Mouse (Mus musculus): Measurements from ENCODE around the gene Zfp654. TPM values are rescaled to one million over a fixed set of nuclear protein-coding genes. Genes with fewer than 3 reads are reported as not detected.

Zfp654 gene
- total RNA-seq, 1 experiment = 19.4 TPM

GRCm38 (mm10) chr16:64850287-64851084 is 966 bp downstream of the Zfp654 start:
- in situ Hi-C loops (cut with MboI; ENCODE audit: low sequenced_read_pairs in 2 of 2, unreplicated experiment in 2 of 2) = no loop called here
- no peaks in the 10 kb centered on the region for H3K4me1 ChIP-seq (ENCODE audit: control insufficient read depth in 2 of 2, insufficient read depth in 2 of 2, low read length in 2 of 2, poor library complexity in 1 of 2)
- TF ChIP-seq CHD2 (IDR thresholded peaks at IDR 0.05; ENCODE audit: low read depth, low read length) = peak; percentile 27; the same call in 1 of the 2 replicates
- TF ChIP-seq ZC3H11A (IDR thresholded peaks at IDR 0.05; ENCODE audit: borderline replicate concordance, low read depth, low read length) = no peak
- TF ChIP-seq ZNF384 (IDR thresholded peaks at IDR 0.05; ENCODE audit: low read depth, low read length) = no peak
- H3K36me3 ChIP-seq (ENCODE audit: control insufficient read depth, insufficient read depth, low read length, poor library complexity, severe bottlenecking) = peaks cover 8% of the 10 kb centered on the region
- peak overlapping the region; percentile 73; the same call in 1 of the 2 replicates for H3K27ac ChIP-seq (ENCODE audit: insufficient read depth, low read depth, low read length, poor library complexity, severe bottlenecking)
- no peaks in the 10 kb centered on the region for H3K9me3 ChIP-seq (ENCODE audit: control insufficient read depth, insufficient read depth, low read depth, low read length)
- peak overlapping the region; percentile 93 for H3K9ac ChIP-seq (ENCODE audit: insufficient read depth, low read depth, low read length, poor library complexity, severe bottlenecking)
- no peak for DNase-seq (ENCODE audit: low read depth, low spot score)
- peak overlapping the region; percentile 95 to 97 for H3K4me3 ChIP-seq (ENCODE audit: insufficient read depth in 1 of 2, low read depth in 1 of 2, low read length in 2 of 2, poor library complexity in 1 of 2, severe bottlenecking in 1 of 2)

GRCm38 (mm10) chr16:64845947-64846346 is 5.5 kb downstream of the Zfp654 start:
- no peaks in the 10 kb centered on the region for H3K9me3 ChIP-seq (ENCODE audit: control insufficient read depth, insufficient read depth, low read depth, low read length)
- DNase-seq (ENCODE audit: low read depth, low spot score) = no peak
- in situ Hi-C loops (cut with MboI; ENCODE audit: low sequenced_read_pairs in 2 of 2, unreplicated experiment in 2 of 2) = no loop called here

DNA sequence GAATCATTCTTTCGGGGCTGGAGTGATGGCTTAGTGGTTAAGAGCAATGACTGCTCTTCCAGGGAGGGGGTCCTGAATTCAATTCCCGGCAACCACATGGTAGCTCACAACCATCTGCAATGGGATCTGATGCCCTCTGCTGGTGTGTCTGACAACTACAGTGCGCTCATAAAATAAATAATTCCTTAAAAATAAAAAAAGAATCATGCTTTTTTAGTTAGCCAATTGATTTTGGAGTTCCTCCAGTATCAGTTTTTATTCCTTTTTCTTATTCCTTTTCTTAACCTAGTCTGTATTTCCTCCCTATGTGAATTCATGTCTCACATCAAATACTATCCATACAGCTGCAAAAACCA is 9.1 kb downstream of the Zfp654 start:
- Histone ChIP-seq H3K9me3 (ENCODE audit: control insufficient read depth, insufficient read depth, low read depth, low read length) (no peaks in the 10 kb centered on the region), H3K4me1 (ENCODE audit: control insufficient read depth in 2 of 2, insufficient read depth in 2 of 2, low read length in 2 of 2, poor library complexity in 1 of 2) (no peaks in the 10 kb centered on the region), H3K4me3 (ENCODE audit: insufficient read depth in 1 of 2, low read depth in 1 of 2, low read length in 2 of 2, poor library complexity in 1 of 2, severe bottlenecking in 1 of 2) (no peak overlapping the region), H3K9ac (ENCODE audit: insufficient read depth, low read depth, low read length, poor library complexity, severe bottlenecking) (no peak overlapping the region), H3K27ac (ENCODE audit: insufficient read depth, low read depth, low read length, poor library complexity, severe bottlenecking) (no peak overlapping the region), H3K36me3 (ENCODE audit: control insufficient read depth, insufficient read depth, low read length, poor library complexity, severe bottlenecking) (no peaks in the 10 kb centered on the region)
- no peak for DNase-seq (ENCODE audit: low read depth, low spot score)
- TF ChIP-seq ZNF384 (IDR thresholded peaks at IDR 0.05; ENCODE audit: low read depth, low read length) (no peak), HCFC1 (IDR thresholded peaks at IDR 0.05; ENCODE audit: borderline replicate concordance, insufficient read depth, low read length) (no peak), CHD2 (IDR thresholded peaks at IDR 0.05; ENCODE audit: low read depth, low read length) (no peak), MAFK (IDR thresholded peaks at IDR 0.05; ENCODE audit: insufficient read depth, low read depth, low read length) (no peak), ZC3H11A (IDR thresholded peaks at IDR 0.05; ENCODE audit: borderline replicate concordance, low read depth, low read length) (no peak)
- in situ Hi-C loops (cut with MboI; ENCODE audit: low sequenced_read_pairs in 2 of 2, unreplicated experiment in 2 of 2) = no loop called here

More at GRCm38 (mm10) chr16:64845947-64846346, 5.5 kb downstream of the Zfp654 start:
- H3K36me3 ChIP-seq (ENCODE audit: control insufficient read depth, insufficient read depth, low read length, poor library complexity, severe bottlenecking) = no peaks in the 10 kb centered on the region
- no peak overlapping the region for H3K4me3 ChIP-seq (ENCODE audit: insufficient read depth in 1 of 2, low read depth in 1 of 2, low read length in 2 of 2, poor library complexity in 1 of 2, severe bottlenecking in 1 of 2)
- H3K9ac ChIP-seq (ENCODE audit: insufficient read depth, low read depth, low read length, poor library complexity, severe bottlenecking) = no peak overlapping the region
- no peak overlapping the region for H3K27ac ChIP-seq (ENCODE audit: insufficient read depth, low read depth, low read length, poor library complexity, severe bottlenecking)
- no peak for TF ChIP-seq CHD2 (IDR thresholded peaks at IDR 0.05; ENCODE audit: low read depth, low read length)
- TF ChIP-seq MAFK (IDR thresholded peaks at IDR 0.05; ENCODE audit: insufficient read depth, low read depth, low read length) = no peak
- no peak for TF ChIP-seq HCFC1 (IDR thresholded peaks at IDR 0.05; ENCODE audit: borderline replicate concordance, insufficient read depth, low read length)
- TF ChIP-seq ZNF384 (IDR thresholded peaks at IDR 0.05; ENCODE audit: low read depth, low read length) = no peak
- peak; percentile 48; the same call in 1 of the 2 replicates for TF ChIP-seq ZC3H11A (IDR thresholded peaks at IDR 0.05; ENCODE audit: borderline replicate concordance, low read depth, low read length)
- H3K4me1 ChIP-seq (ENCODE audit: control insufficient read depth in 2 of 2, insufficient read depth in 2 of 2, low read length in 2 of 2, poor library complexity in 1 of 2) = no peaks in the 10 kb centered on the region

DNA sequence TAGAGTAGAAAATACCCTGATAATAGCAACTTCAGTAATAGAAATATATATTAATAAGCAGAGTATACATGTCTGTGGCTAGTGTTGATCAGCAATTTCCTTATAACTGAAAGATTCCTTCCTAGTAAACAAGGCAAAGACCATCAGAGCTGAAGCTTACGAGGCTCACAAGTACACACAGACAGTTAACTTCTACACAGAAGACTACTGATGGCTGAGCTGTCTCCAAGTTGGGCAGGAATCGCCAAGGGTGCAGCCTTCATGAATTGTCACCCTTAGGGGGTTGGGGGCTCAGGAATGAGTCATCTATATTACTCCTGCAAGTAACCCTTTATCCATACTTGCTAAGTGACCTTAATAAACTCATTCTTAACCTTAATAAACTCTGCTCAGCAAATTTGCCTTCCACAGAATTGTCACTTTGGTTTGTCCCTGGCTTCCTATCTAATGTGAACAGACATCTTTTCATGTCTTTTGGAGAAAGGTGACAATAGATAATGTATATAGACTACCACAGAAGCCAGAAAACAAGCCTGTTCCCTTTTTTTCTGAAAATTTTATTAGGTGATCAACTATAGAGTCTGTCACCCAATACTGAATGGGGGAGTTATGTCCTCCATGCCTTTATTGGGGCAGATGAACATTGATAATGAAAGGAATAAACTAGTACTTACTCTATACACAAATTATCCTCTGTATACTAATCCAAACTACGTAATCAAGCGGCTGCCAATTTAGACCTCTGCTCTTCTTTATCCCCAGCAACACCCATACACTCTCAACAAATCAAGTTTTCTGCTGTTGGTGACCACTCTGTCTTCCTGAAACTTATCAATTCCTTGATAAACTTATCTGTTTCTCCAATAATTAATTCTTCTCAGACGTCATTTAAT is 9.7 kb downstream of the Zfp654 start:
- H3K4me3 ChIP-seq (ENCODE audit: insufficient read depth in 1 of 2, low read depth in 1 of 2, low read length in 2 of 2, poor library complexity in 1 of 2, severe bottlenecking in 1 of 2) = no peak overlapping the region
- TF ChIP-seq CHD2 (IDR thresholded peaks at IDR 0.05; ENCODE audit: low read depth, low read length) (no peak), ZC3H11A (IDR thresholded peaks at IDR 0.05; ENCODE audit: borderline replicate concordance, low read depth, low read length) (no peak), HCFC1 (IDR thresholded peaks at IDR 0.05; ENCODE audit: borderline replicate concordance, insufficient read depth, low read length) (no peak), MAFK (IDR thresholded peaks at IDR 0.05; ENCODE audit: insufficient read depth, low read depth, low read length) (no peak), ZNF384 (IDR thresholded peaks at IDR 0.05; ENCODE audit: low read depth, low read length) (no peak)
- in situ Hi-C loops (cut with MboI; ENCODE audit: low sequenced_read_pairs in 2 of 2, unreplicated experiment in 2 of 2) = no loop called here

More for the DNA sequence above, 9.7 kb downstream of the Zfp654 start:
- DNase-seq (ENCODE audit: low read depth, low spot score) = no peak
- Histone ChIP-seq H3K27ac (ENCODE audit: insufficient read depth, low read depth, low read length, poor library complexity, severe bottlenecking) (no peak overlapping the region), H3K9ac (ENCODE audit: insufficient read depth, low read depth, low read length, poor library complexity, severe bottlenecking) (no peak overlapping the region), H3K9me3 (ENCODE audit: control insufficient read depth, insufficient read depth, low read depth, low read length) (no peaks in the 10 kb centered on the region), H3K4me1 (ENCODE audit: control insufficient read depth in 2 of 2, insufficient read depth in 2 of 2, low read length in 2 of 2, poor library complexity in 1 of 2) (no peaks in the 10 kb centered on the region), H3K36me3 (ENCODE audit: control insufficient read depth, insufficient read depth, low read length, poor library complexity, severe bottlenecking) (no peaks in the 10 kb centered on the region)
